Mouse (Mus musculus) neural tube, embryonic 15.5 days (tissue): Measurements from ENCODE around the gene Mpzl1. TPM values are rescaled to one million over a fixed set of nuclear protein-coding genes. Genes with fewer than 3 reads are reported as not detected.
A peak's percentile ranks its signal among the peaks of the same experiment; 100 is the strongest.

Experiments used
- ATAC-seq: fragments of 200-750 bp; cut with Nextera tagmentation; 2 replicates; pipeline ENCODE4 v1.8.0; 2017; ENCODE audit warnings: mild to moderate bottlenecking, moderate TSS enrichment, moderate library complexity; ENCODE audit not compliant: low FRiP score
- H3K27ac ChIP-seq: fragments of 300-500 bp; sonication (generic); replicated peaks from 2 replicates; pipeline ENCODE4 v1.5.1; 2015; ENCODE audit warnings: mild to moderate bottlenecking, inconsistent platforms
- H3K27me3 ChIP-seq: fragments of 300-500 bp; sonication (generic); replicated peaks from 2 replicates; pipeline ENCODE4 v1.6.1; 2015; ENCODE audit warnings: inconsistent platforms
- H3K36me3 ChIP-seq: fragments of 300-500 bp; sonication (generic); 2 replicates; pipeline ENCODE4 v1.6.1; 2015; ENCODE audit warnings: inconsistent platforms
- H3K4me1 ChIP-seq: fragments of 300-500 bp; sonication (generic); 2 replicates; pipeline ENCODE4 v1.6.1; 2015; ENCODE audit warnings: inconsistent platforms
- H3K4me2 ChIP-seq: fragments of 300-500 bp; sonication (generic); 2 replicates; pipeline ENCODE4 v1.6.1; 2015; ENCODE audit warnings: inconsistent platforms, mild to moderate bottlenecking, moderate library complexity
- H3K4me3 ChIP-seq: fragments of 300-500 bp; sonication (generic); replicated peaks from 2 replicates; pipeline ENCODE4 v1.5.1; 2015; ENCODE audit warnings: mild to moderate bottlenecking, inconsistent platforms
- H3K9ac ChIP-seq: fragments of 300-500 bp; sonication (generic); replicated peaks from 2 replicates; pipeline ENCODE4 v1.6.1; 2015; ENCODE audit warnings: mild to moderate bottlenecking, inconsistent platforms
- H3K9me3 ChIP-seq: fragments of 300-500 bp; sonication (generic); replicated peaks from 2 replicates; pipeline ENCODE4 v1.6.1; 2016; ENCODE audit warnings: inconsistent platforms
- WGBS: fragments of 180-500 bp; shearing (Covaris S2); methylation state at CpG from one replicate; pipeline ENCODE4 v1.1.7; 2015; ENCODE audit warnings: mixed read lengths; 5-methylcytosine and 5-hydroxymethylcytosine counted together
- polyA plus RNA-seq: library from polyadenylated mRNA; unstranded; fragments of >200 nt; fragmentation: Nextera tagmentation; extraction: Ambion mirVana; gene quantifications from 2 replicates; pipeline ENCODE4 v1.2.1, GENCODE M21; 2015

Gene Mpzl1
- polyA plus RNA-seq, 1 experiment from 2014 or later: 163 TPM

- WGBS: 79% methylated on average over 4 of the region's 4 CpGs
- Histone ChIP-seq H3K4me1 (0 out of 2 replicates have a peak, but pooled peaks cover 4% of the 10 kb centered on the region), H3K4me3 (no peak overlapping the region), H3K27ac (no peak overlapping the region), H3K4me2 (no peak overlapping the region), H3K9ac (no peak overlapping the region), H3K27me3 (no peaks in the 10 kb centered on the region), H3K9me3 (no peaks in the 10 kb centered on the region), H3K36me3 (no peaks in the 10 kb centered on the region)
- no peak for ATAC-seq
Observed at GRCm38 (mm10) chr1:165668904-165669303, 34.6 kb upstream of the Mpzl1 start.

GRCm38 (mm10) chr1:165667380-165667779 is 33.0 kb upstream of the Mpzl1 start:
- no peaks in the 10 kb centered on the region for H3K36me3 ChIP-seq
- no peak for ATAC-seq
- peaks cover 15% of the 10 kb centered on the region; the same call in 1 of the 2 replicates for H3K4me1 ChIP-seq

GRCm38 (mm10) chr1:165666944-165667343 is 32.6 kb upstream of the Mpzl1 start:
- 94% methylated on average over 6 of the region's 6 CpGs for WGBS
- Histone ChIP-seq H3K9ac (no peak overlapping the region), H3K36me3 (no peaks in the 10 kb centered on the region), H3K4me2 (no peak overlapping the region), H3K27ac (no peak overlapping the region), H3K27me3 (no peaks in the 10 kb centered on the region), H3K4me3 (no peak overlapping the region), H3K9me3 (no peaks in the 10 kb centered on the region), H3K4me1 (peaks cover 15% of the 10 kb centered on the region; the same call in 1 of the 2 replicates)
- ATAC-seq: no peak

More at GRCm38 (mm10) chr1:165667380-165667779, 33.0 kb upstream of the Mpzl1 start:
- WGBS: 44% methylated on average over 13 of the region's 13 CpGs
- H3K4me3 ChIP-seq: no peak overlapping the region
- H3K9me3 ChIP-seq: no peaks in the 10 kb centered on the region
- H3K4me2 ChIP-seq: no peak overlapping the region
- H3K27me3 ChIP-seq: no peaks in the 10 kb centered on the region
- H3K9ac ChIP-seq: no peak overlapping the region
- H3K27ac ChIP-seq: no peak overlapping the region

- 66% methylated on average over 5 of the region's 5 CpGs for WGBS
- Histone ChIP-seq H3K36me3 (no peaks in the 10 kb centered on the region), H3K4me3 (no peak overlapping the region), H3K27me3 (peaks cover 4% of the 10 kb centered on the region; the same call in 1 of the 2 replicates), H3K9ac (no peak overlapping the region), H3K4me1 (peaks cover 15% of the 10 kb centered on the region; the same call in 1 of the 2 replicates), H3K9me3 (no peaks in the 10 kb centered on the region), H3K27ac (no peak overlapping the region), H3K4me2 (no peak overlapping the region)
- ATAC-seq: no peak
Observed at GRCm38 (mm10) chr1:165665758-165666157, 31.4 kb upstream of the Mpzl1 start.

GRCm38 (mm10) chr1:165663277-165663676 is 28.9 kb upstream of the Mpzl1 start:
- peak overlapping the region; percentile 22; the same call in 1 of the 2 replicates for H3K4me2 ChIP-seq
- 70% methylated on average over 16 of the region's 16 CpGs for WGBS
- H3K27me3 ChIP-seq: peaks cover 4% of the 10 kb centered on the region; the same call in 1 of the 2 replicates
- H3K4me3 ChIP-seq: no peak overlapping the region
- peaks cover 15% of the 10 kb centered on the region; the same call in 1 of the 2 replicates for H3K4me1 ChIP-seq
- ATAC-seq: 0 out of 2 replicates have a peak, but pooled peaks have one; percentile 43
- H3K36me3 ChIP-seq: no peaks in the 10 kb centered on the region
- H3K27ac ChIP-seq: peak overlapping the region; percentile 45
- H3K9ac ChIP-seq: 0 out of 2 replicates have a peak overlapping the region, but pooled peaks have one; percentile 17
- H3K9me3 ChIP-seq: no peaks in the 10 kb centered on the region

- H3K4me1 ChIP-seq: peaks cover 15% of the 10 kb centered on the region; the same call in 1 of the 2 replicates
- no peak overlapping the region for H3K4me3 ChIP-seq
- peak overlapping the region; percentile 45 for H3K27ac ChIP-seq
- no peaks in the 10 kb centered on the region for H3K9me3 ChIP-seq
- no peak overlapping the region for H3K9ac ChIP-seq
- 39% methylated on average over 15 of the region's 15 CpGs for WGBS
- ATAC-seq: no peak
- H3K4me2 ChIP-seq: no peak overlapping the region
- H3K27me3 ChIP-seq: peaks cover 4% of the 10 kb centered on the region; the same call in 1 of the 2 replicates
- no peaks in the 10 kb centered on the region for H3K36me3 ChIP-seq
Observed at GRCm38 (mm10) chr1:165662426-165663192, 28.3 kb upstream of the Mpzl1 start.

- peaks cover 11% of the 10 kb centered on the region; the same call in 1 of the 2 replicates for H3K4me1 ChIP-seq
- H3K9me3 ChIP-seq: no peaks in the 10 kb centered on the region
- ATAC-seq: no peak
- H3K4me3 ChIP-seq: no peak overlapping the region
- no peak overlapping the region for H3K4me2 ChIP-seq
- H3K27ac ChIP-seq: no peak overlapping the region
- peaks cover 4% of the 10 kb centered on the region; the same call in 1 of the 2 replicates for H3K27me3 ChIP-seq
- no peak overlapping the region for H3K9ac ChIP-seq
- no peaks in the 10 kb centered on the region for H3K36me3 ChIP-seq
- 87% methylated on average over 6 of the region's 6 CpGs for WGBS
Observed at GRCm38 (mm10) chr1:165661725-165662124, 27.4 kb upstream of the Mpzl1 start.

GRCm38 (mm10) chr1:165661191-165661590 is 26.9 kb upstream of the Mpzl1 start:
- no peak overlapping the region for H3K4me2 ChIP-seq
- H3K9me3 ChIP-seq: no peaks in the 10 kb centered on the region
- H3K4me3 ChIP-seq: no peak overlapping the region
- H3K27me3 ChIP-seq: peaks cover 4% of the 10 kb centered on the region; the same call in 1 of the 2 replicates
- WGBS: 59% methylated on average over 3 of the region's 3 CpGs
- H3K36me3 ChIP-seq: no peaks in the 10 kb centered on the region
- no peak overlapping the region for H3K9ac ChIP-seq
- peaks cover 11% of the 10 kb centered on the region; the same call in 1 of the 2 replicates for H3K4me1 ChIP-seq
- H3K27ac ChIP-seq: no peak overlapping the region
- ATAC-seq: peak; percentile 32; the same call in 1 of the 2 replicates

- no peaks in the 10 kb centered on the region for H3K36me3 ChIP-seq
- no peak overlapping the region for H3K4me3 ChIP-seq
- peak; percentile 70 for ATAC-seq
- H3K27ac ChIP-seq: no peak overlapping the region
- H3K4me2 ChIP-seq: no peak overlapping the region
- no peak overlapping the region for H3K9ac ChIP-seq
- 17% methylated on average over 4 of the region's 4 CpGs for WGBS
- H3K9me3 ChIP-seq: no peaks in the 10 kb centered on the region
- peaks cover 11% of the 10 kb centered on the region; the same call in 1 of the 2 replicates for H3K4me1 ChIP-seq
- H3K27me3 ChIP-seq: peaks cover 4% of the 10 kb centered on the region; the same call in 1 of the 2 replicates
Observed at GRCm38 (mm10) chr1:165660774-165661173, 26.4 kb upstream of the Mpzl1 start.

- no peak overlapping the region for H3K4me3 ChIP-seq
- no peak overlapping the region for H3K9ac ChIP-seq
- H3K36me3 ChIP-seq: no peaks in the 10 kb centered on the region
- no peaks in the 10 kb centered on the region for H3K9me3 ChIP-seq
- H3K27me3 ChIP-seq: peaks cover 4% of the 10 kb centered on the region; the same call in 1 of the 2 replicates
- no peak overlapping the region for H3K27ac ChIP-seq
- WGBS: 30% methylated on average over 5 of the region's 5 CpGs
- no peak for ATAC-seq
- H3K4me1 ChIP-seq: peaks cover 10% of the 10 kb centered on the region; the same call in 1 of the 2 replicates
- no peak overlapping the region for H3K4me2 ChIP-seq
Observed at GRCm38 (mm10) chr1:165658602-165659001, 24.3 kb upstream of the Mpzl1 start.

GRCm38 (mm10) chr1:165655482-165655881 is 21.1 kb upstream of the Mpzl1 start:
- Histone ChIP-seq H3K36me3 (no peaks in the 10 kb centered on the region), H3K4me1 (no peaks in the 10 kb centered on the region), H3K27me3 (no peaks in the 10 kb centered on the region), H3K9ac (no peak overlapping the region), H3K4me3 (no peak overlapping the region), H3K27ac (no peak overlapping the region), H3K4me2 (no peak overlapping the region), H3K9me3 (no peaks in the 10 kb centered on the region)
- WGBS: 82% methylated on average over 14 of the region's 14 CpGs
- no peak for ATAC-seq

GRCm38 (mm10) chr1:165655022-165655421 is 20.7 kb upstream of the Mpzl1 start:
- H3K4me2 ChIP-seq: no peak overlapping the region
- WGBS: 79% methylated on average over 6 of the region's 6 CpGs
- H3K4me1 ChIP-seq: no peaks in the 10 kb centered on the region
- H3K9ac ChIP-seq: no peak overlapping the region
- no peaks in the 10 kb centered on the region for H3K27me3 ChIP-seq
- no peaks in the 10 kb centered on the region for H3K9me3 ChIP-seq
- ATAC-seq: no peak
- no peak overlapping the region for H3K4me3 ChIP-seq
- H3K36me3 ChIP-seq: no peaks in the 10 kb centered on the region
- H3K27ac ChIP-seq: no peak overlapping the region
